Mouse (Mus musculus) testis, adult 2 months (tissue): ENCODE measurements at regions not wholly inside any gene's neighbourhood (a gene's known extent, or its start where the extent isn't known, plus 50 kb on each side); places are given as distances from the start of the nearest gene placed in this dataset.
"Not testable (repeated sequence)": the region's sequence is repeated elsewhere in the genome, so short reads cannot be mapped to it uniquely, and the experiment has no call there.

ENCODE experiments used
- CTCF ChIP-seq: fragments of 200-500 bp; IDR thresholded peaks from 2 replicates; pipeline ENCODE4 v1.5.1; 2012; ENCODE audit warnings: low read depth, mild to moderate bottlenecking, inconsistent platforms, low read length, moderate library complexity; ENCODE audit not compliant: control insufficient read depth, insufficient read depth, insufficient replicate concordance
- POLR2A ChIP-seq: fragments of 200-500 bp; IDR thresholded peaks from 2 replicates; pipeline ENCODE4 v1.6.1; 2012; ENCODE audit warnings: low read depth, mild to moderate bottlenecking, inconsistent platforms, low read length, moderate library complexity; ENCODE audit not compliant: control insufficient read depth

GRCm38 (mm10) chr9:4047654-4048053, 261.6 kb downstream of the Aasdhppt start:
- not testable (repeated sequence) for TF ChIP-seq CTCF, POLR2A
